Mouse (Mus musculus) embryonic fibroblast, embryonic 13.5 days (primary cell): ENCODE measurements around the gene Pmm2.

Experiments
- CTCF ChIP-seq: IDR thresholded peaks from 2 replicates; pipeline ENCODE4 v1.5.1; 2011; ENCODE audit warnings: mild to moderate bottlenecking, control low read depth, low read length, moderate library complexity, borderline replicate concordance; ENCODE audit not compliant: insufficient read depth
- POLR2A ChIP-seq: IDR thresholded peaks from 2 replicates; pipeline ENCODE4 v1.6.1; 2011; ENCODE audit warnings: low read depth, mild to moderate bottlenecking, control low read depth, low read length, moderate library complexity

DNA sequence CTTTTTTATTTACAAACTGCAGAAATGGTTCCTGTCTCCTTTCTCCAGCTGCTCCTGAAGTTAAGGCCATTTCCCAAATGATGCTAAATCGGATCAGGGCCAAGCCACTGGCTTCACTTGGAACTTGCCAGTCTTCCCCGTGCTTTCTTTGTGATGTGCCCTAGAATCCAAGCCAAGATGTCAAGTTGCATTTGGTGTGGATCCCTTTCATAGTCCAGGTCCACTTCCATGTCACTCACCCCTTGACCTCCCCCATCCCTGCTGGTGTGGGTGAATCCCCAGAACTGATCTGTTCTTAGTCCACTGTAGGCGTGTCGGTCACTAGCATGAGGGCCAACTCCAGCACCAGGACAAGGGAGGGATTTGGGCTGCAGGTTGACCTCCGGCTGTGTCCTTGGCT, 40.0 kb upstream of the Pmm2 start:
- TF ChIP-seq CTCF: no peak
- TF ChIP-seq POLR2A: no peak
